Mouse (Mus musculus) hindbrain, embryonic 11.5 days (tissue): Measurements from ENCODE around the gene Slc35c2. TPM values are rescaled to one million over a fixed set of nuclear protein-coding genes. Genes with fewer than 3 reads are reported as not detected.
A peak's percentile ranks its signal among the peaks of the same experiment; 100 is the strongest.

Experiments
- ATAC-seq: fragments of 200-750 bp; cut with Nextera tagmentation; 2 replicates; pipeline ENCODE4 v1.8.0; 2017; ENCODE audit warnings: mild to moderate bottlenecking, moderate TSS enrichment, moderate library complexity; ENCODE audit not compliant: low FRiP score
- DNase-seq: peaks from one replicate; pipeline ENCODE4 v3.0.0-alpha.2; 2015; ENCODE audit warnings: low spot score
- H3K27ac ChIP-seq: fragments of 300-500 bp; sonication (generic); 2 replicates; pipeline ENCODE4 v1.5.1; 2014; ENCODE audit warnings: mild to moderate bottlenecking, low read depth, low read length
- H3K27me3 ChIP-seq: fragments of 300-500 bp; sonication (generic); 2 replicates; pipeline ENCODE4 v1.6.1; 2014; ENCODE audit warnings: mild to moderate bottlenecking, low read length, moderate library complexity, mixed read lengths; ENCODE audit not compliant: control insufficient read depth, insufficient read depth
- H3K36me3 ChIP-seq: fragments of 300-500 bp; sonication (generic); 2 replicates; pipeline ENCODE4 v1.6.1; 2014; ENCODE audit warnings: mild to moderate bottlenecking, low read length, moderate library complexity, mixed read lengths; ENCODE audit not compliant: control insufficient read depth, insufficient read depth
- H3K4me1 ChIP-seq: fragments of 300-500 bp; sonication (generic); replicated peaks from 2 replicates; pipeline ENCODE4 v1.6.1; 2014; ENCODE audit warnings: low read length, mixed read lengths; ENCODE audit not compliant: control insufficient read depth, insufficient read depth
- H3K4me2 ChIP-seq: fragments of 300-500 bp; sonication (generic); replicated peaks from 2 replicates; pipeline ENCODE4 v1.6.1; 2014; ENCODE audit warnings: mild to moderate bottlenecking, low read depth, low read length
- H3K4me3 ChIP-seq: fragments of 300-500 bp; sonication (generic); 2 replicates; pipeline ENCODE4 v1.5.1; 2014; ENCODE audit warnings: low read depth, low read length
- H3K9ac ChIP-seq: fragments of 300-500 bp; sonication (generic); 2 replicates; pipeline ENCODE4 v1.6.1; 2014; ENCODE audit warnings: low read depth, low read length
- H3K9me3 ChIP-seq: fragments of 300-500 bp; sonication (generic); 2 replicates; pipeline ENCODE4 v1.6.1; 2016; ENCODE audit warnings: low read length; ENCODE audit not compliant: control insufficient read depth
- WGBS: fragments of 180-500 bp; shearing (Covaris S2); extraction: QIAGEN DNeasy Blood & Tissue Kit; methylation state at CpG from one replicate; pipeline ENCODE4 v1.1.7; 2014; 5-methylcytosine and 5-hydroxymethylcytosine counted together
- polyA plus RNA-seq: library from polyadenylated mRNA; unstranded; fragments of >200 nt; fragmentation: Nextera tagmentation; extraction: Ambion mirVana; gene quantifications from 2 replicates; pipeline ENCODE4 v1.2.1, GENCODE M21; 2014

Gene Slc35c2
- polyA plus RNA-seq, 1 experiment from 2014 or later, result 45.8 TPM

GRCm38 (mm10) chr2:165288315-165289031 is 804 bp upstream of the Slc35c2 start:
- Histone ChIP-seq H3K27me3 (no peaks in the 10 kb centered on the region), H3K4me1 (peaks cover 6% of the 10 kb centered on the region), H3K4me3 (peak overlapping the region; percentile 82), H3K36me3 (0 out of 2 replicates have a peak, but pooled peaks cover 2% of the 10 kb centered on the region), H3K4me2 (peak overlapping the region; percentile 91), H3K9me3 (no peaks in the 10 kb centered on the region), H3K9ac (peak overlapping the region; percentile 81; the same call in 1 of the 2 replicates), H3K27ac (peak overlapping the region; percentile 10; the same call in 1 of the 2 replicates)
- DNase-seq (no peak), ATAC-seq (no peak; the same call in 1 of the 2 replicates)
- WGBS, result 71% methylated on average over 18 of the region's 18 CpGs

GRCm38 (mm10) chr2:165286361-165287201 is 1.1 kb downstream of the Slc35c2 start:
- Histone ChIP-seq H3K27ac (0 out of 2 replicates have a peak overlapping the region, but pooled peaks have one; percentile 17), H3K9ac (peak overlapping the region; percentile 81), H3K27me3 (no peaks in the 10 kb centered on the region), H3K36me3 (0 out of 2 replicates have a peak, but pooled peaks cover 2% of the 10 kb centered on the region), H3K4me2 (peak overlapping the region; percentile 91), H3K4me1 (peaks cover 6% of the 10 kb centered on the region), H3K9me3 (no peaks in the 10 kb centered on the region), H3K4me3 (peak overlapping the region; percentile 82)
- DNase-seq (no peak), ATAC-seq (no peak)
- 73% methylated on average over 18 of the region's 18 CpGs for WGBS

DNA sequence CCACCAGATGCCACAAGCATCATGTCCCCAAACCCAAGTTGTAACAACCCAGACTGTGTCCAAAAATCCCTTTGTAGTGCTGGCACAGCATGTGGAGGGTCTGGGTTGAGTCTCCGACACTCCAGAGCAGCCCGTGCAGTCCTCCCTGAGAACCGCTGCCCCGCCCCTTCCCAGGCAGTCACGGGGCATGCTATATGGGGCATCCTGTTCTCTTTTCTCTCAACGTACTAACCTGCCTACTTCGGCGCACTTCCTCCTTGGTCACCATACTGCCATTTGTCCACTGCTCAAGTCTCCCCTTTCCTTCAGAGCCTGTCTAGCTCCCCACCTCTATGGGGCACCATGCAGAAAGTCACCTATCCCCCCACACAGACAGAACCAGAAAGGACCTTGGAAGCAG is 2.0 kb downstream of the Slc35c2 start:
- H3K4me1 ChIP-seq, result peaks cover 6% of the 10 kb centered on the region
- no peak for ATAC-seq
- H3K27me3 ChIP-seq, result no peaks in the 10 kb centered on the region
- H3K4me2 ChIP-seq, result no peak overlapping the region
- WGBS, result 90% methylated on average over 8 of the region's 8 CpGs
- no peak overlapping the region for H3K4me3 ChIP-seq
- H3K9me3 ChIP-seq, result no peaks in the 10 kb centered on the region
- H3K9ac ChIP-seq, result no peak overlapping the region
- H3K36me3 ChIP-seq, result 0 out of 2 replicates have a peak, but pooled peaks cover 2% of the 10 kb centered on the region
- DNase-seq, result no peak
- no peak overlapping the region for H3K27ac ChIP-seq

DNA sequence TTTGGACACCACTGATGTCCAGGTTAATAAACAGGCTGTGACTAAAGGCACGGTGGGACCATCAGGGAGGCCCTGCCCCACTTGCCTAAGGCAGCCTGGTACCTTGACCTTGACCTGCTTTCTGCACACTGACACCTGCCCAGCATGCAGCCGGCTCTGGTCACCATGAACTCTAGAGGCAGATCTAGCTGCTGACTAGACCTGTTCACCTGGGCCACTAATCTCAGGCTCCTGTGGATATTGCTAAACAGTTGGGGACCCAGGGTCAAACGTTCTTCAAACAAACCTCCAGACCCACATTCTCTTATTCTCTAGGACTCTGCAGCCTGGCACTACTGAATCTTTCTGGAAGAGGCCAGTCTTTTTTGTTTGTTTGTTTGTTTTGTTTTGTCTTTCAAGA is 2.6 kb downstream of the Slc35c2 start:
- 82% methylated on average over 3 of the region's 3 CpGs for WGBS
- Histone ChIP-seq H3K27ac (no peak overlapping the region), H3K4me3 (no peak overlapping the region), H3K9me3 (no peaks in the 10 kb centered on the region), H3K9ac (no peak overlapping the region), H3K27me3 (no peaks in the 10 kb centered on the region), H3K4me1 (peaks cover 6% of the 10 kb centered on the region), H3K4me2 (no peak overlapping the region), H3K36me3 (0 out of 2 replicates have a peak, but pooled peaks cover 2% of the 10 kb centered on the region)
- no peak for DNase-seq
- no peak for ATAC-seq

GRCm38 (mm10) chr2:165284377-165284776 is 3.3 kb downstream of the Slc35c2 start:
- ATAC-seq, result no peak
- WGBS, result 92% methylated on average over 7 of the region's 7 CpGs

DNA sequence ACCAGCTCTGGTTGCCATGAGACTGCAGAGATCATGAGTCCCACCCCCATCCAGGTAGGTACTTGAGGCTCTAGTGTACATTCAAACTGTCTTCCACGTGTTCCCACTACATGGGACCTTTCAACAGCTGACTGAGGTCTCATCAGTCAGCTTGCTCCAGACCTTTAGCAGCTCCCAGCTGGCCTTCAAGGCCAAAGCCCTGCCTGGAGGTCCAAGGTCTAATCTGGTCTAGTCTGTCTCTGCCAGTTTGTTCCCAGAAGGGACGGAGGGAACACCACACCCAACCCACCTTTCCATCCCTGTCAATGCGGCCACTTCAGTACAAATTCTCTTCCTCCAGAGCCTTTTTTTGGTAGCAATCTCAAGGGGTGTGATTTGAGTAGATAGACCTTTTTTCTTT is 4.0 kb downstream of the Slc35c2 start:
- DNase-seq (no peak), ATAC-seq (no peak)
- Histone ChIP-seq H3K4me3 (no peak overlapping the region), H3K9me3 (no peaks in the 10 kb centered on the region), H3K27ac (no peak overlapping the region), H3K4me2 (no peak overlapping the region), H3K36me3 (no peaks in the 10 kb centered on the region), H3K9ac (no peak overlapping the region), H3K4me1 (peaks cover 6% of the 10 kb centered on the region), H3K27me3 (no peaks in the 10 kb centered on the region)
- 91% methylated on average over 3 of the region's 3 CpGs for WGBS

More at GRCm38 (mm10) chr2:165284377-165284776, 3.3 kb downstream of the Slc35c2 start:
- DNase-seq, result no peak
- H3K4me3 ChIP-seq, result no peak overlapping the region
- peaks cover 6% of the 10 kb centered on the region for H3K4me1 ChIP-seq
- no peaks in the 10 kb centered on the region for H3K36me3 ChIP-seq
- H3K9me3 ChIP-seq, result no peaks in the 10 kb centered on the region
- no peak overlapping the region for H3K9ac ChIP-seq
- H3K27ac ChIP-seq, result no peak overlapping the region
- no peaks in the 10 kb centered on the region for H3K27me3 ChIP-seq
- no peak overlapping the region for H3K4me2 ChIP-seq

GRCm38 (mm10) chr2:165281779-165282311 is 5.8 kb downstream of the Slc35c2 start:
- Histone ChIP-seq H3K9me3 (no peaks in the 10 kb centered on the region), H3K27ac (no peak overlapping the region), H3K4me3 (no peak overlapping the region), H3K27me3 (no peaks in the 10 kb centered on the region), H3K9ac (no peak overlapping the region), H3K4me1 (peaks cover 2% of the 10 kb centered on the region; the same call in 1 of the 2 replicates), H3K36me3 (no peaks in the 10 kb centered on the region), H3K4me2 (no peak overlapping the region)
- ATAC-seq, result no peak
- no peak for DNase-seq
- WGBS, result 60% methylated on average over 3 of the region's 6 CpGs

DNA sequence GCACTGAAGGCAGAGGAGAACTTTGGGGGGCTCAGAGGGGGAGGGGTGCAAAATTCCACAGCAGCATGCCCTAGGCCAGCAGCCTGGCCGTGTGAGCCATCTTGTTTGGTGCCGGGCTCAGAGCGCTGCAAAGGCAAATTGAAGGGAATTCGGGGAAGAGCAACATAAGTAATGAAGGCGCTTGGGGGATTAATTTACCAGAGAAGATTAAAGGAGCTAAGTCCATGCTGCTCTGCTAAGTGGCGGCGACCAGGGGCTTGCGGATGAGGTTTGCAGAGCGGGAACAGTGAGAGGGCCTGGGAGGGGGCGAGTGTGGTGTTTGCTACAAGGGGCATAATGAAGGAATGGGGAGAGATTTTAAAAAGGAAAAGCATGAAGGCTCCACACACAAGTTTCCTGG is 8.3 kb downstream of the Slc35c2 start:
- Histone ChIP-seq H3K36me3 (no peaks in the 10 kb centered on the region), H3K4me2 (no peak overlapping the region), H3K4me3 (no peak overlapping the region), H3K9ac (no peak overlapping the region), H3K27me3 (no peaks in the 10 kb centered on the region), H3K9me3 (no peaks in the 10 kb centered on the region), H3K4me1 (peaks cover 5% of the 10 kb centered on the region; the same call in 1 of the 2 replicates), H3K27ac (no peak overlapping the region)
- 66% methylated on average over 10 of the region's 10 CpGs for WGBS
- ATAC-seq, result no peak
- DNase-seq, result no peak
